31 mouse cellular contexts compared by ENCODE assay signal in the genomic region with DNA sequence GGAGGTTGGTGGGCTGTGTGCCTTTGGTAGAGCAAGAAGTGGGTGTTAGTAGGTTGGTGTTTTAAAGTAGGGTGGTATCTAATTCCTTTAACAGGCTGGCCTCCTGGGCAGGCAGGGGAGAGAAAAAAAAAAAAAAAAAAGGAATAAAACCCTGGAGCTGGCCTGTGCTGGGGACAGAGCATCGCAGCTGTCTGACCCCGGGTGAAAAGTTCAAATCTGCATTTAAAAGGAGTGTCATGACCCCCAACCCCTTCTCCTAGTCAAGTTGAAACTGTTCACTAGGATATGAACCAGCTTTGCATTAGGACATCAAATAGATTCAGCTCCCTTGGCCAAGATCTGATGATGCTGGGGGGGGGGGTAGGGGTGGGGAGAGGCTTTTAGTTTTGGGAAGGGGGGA.
DNase-seq lines count a peak whose midpoint lies in the region; ATAC-seq and TF ChIP-seq lines count a peak whose summit lies in the region.
"Had no signal": no experiment of that assay in that cellular context is flagged by ENCODE, and none has a peak within 500 bp of the region (broad histone marks: within the 10 kb centered on the region; RNA-seq: fewer than 3 reads in every experiment).

No protein-coding gene starts in this region.

- no peaks in the 10 kb centered on the region for H3K9me3 ChIP-seq in hindbrain, embryonic 10.5 days
- H3K9me3 ChIP-seq in hindbrain, embryonic 11.5 days (ENCODE audit: control insufficient read depth, low read length) = no peaks in the 10 kb centered on the region
- H3K9me3 ChIP-seq in ES-Bruce4 (replicated peaks; ENCODE audit: control insufficient read depth, insufficient read depth, low read length, poor library complexity, severe bottlenecking) = no peaks in the 10 kb centered on the region
- H3K9me3 ChIP-seq in limb, embryonic 10.5 days (replicated peaks) = no peaks in the 10 kb centered on the region
- H3K9me3 ChIP-seq: hindbrain, embryonic 12.5 days; intestine, embryonic 15.5 days; limb, embryonic 15.5 days; liver, embryonic 13.5 days; neural tube, embryonic 12.5 days had no signal

- no peak for TF ChIP-seq POLR2A in ES-Bruce4 (IDR thresholded peaks at IDR 0.05; ENCODE audit: insufficient read depth, low read length)

- TF ChIP-seq CTCF in ES-Bruce4 (IDR thresholded peaks at IDR 0.05; ENCODE audit: low read depth, low read length) = no peak

- no peak for ATAC-seq in hindbrain, embryonic 11.5 days (ENCODE audit: low FRiP score)
- ATAC-seq in megakaryocyte, adult 5-6 weeks (ENCODE audit: poor library complexity, severe bottlenecking) = no peak
- ATAC-seq: activated CD4-positive, CD25-positive, alpha-beta regulatory T cell, adult 4 months; forebrain, embryonic 14.5 days; hindbrain, postnatal 0 days; intestine, embryonic 15.5 days; lung, postnatal 0 days had no signal

- DNase-seq in hindbrain, embryonic 10.5 days (ENCODE audit: low spot score) = peak; percentile 67
- no peak for DNase-seq in hindbrain, embryonic 11.5 days (ENCODE audit: low spot score)
- peak; percentile 93 for DNase-seq in R1 (ENCODE audit: low read depth, low spot score)
- DNase-seq in limb, embryonic 10.5 days (ENCODE audit: low spot score) = no peak
- no peak for DNase-seq in cerebellum, postnatal 10 days
- no peak for DNase-seq in gastrocnemius, adult 18-20 months (ENCODE audit: low spot score)
- DNase-seq: adrenal gland, adult 8-10 months; cerebellum, adult 2 months; cerebellum, postnatal 25 days; gastrocnemius, adult 2 months; heart, postnatal 14 days; kidney, adult 2 months; layer of hippocampus, postnatal 36 days; liver, embryonic 13.5 days; lung, adult 18-20 months; lung, postnatal 4 days; right cerebral cortex, adult 18-20 months; right cerebral cortex, postnatal 4 days; thymus, adult 2 months; thymus, postnatal 4 days had no signal

- 2% methylated on average over 2 of the region's 2 CpGs for WGBS in hindbrain, embryonic 10.5 days
- WGBS in hindbrain, embryonic 11.5 days = 0% methylated on average over 2 of the region's 2 CpGs
- 7% methylated on average over 2 of the region's 2 CpGs for WGBS in limb, embryonic 10.5 days

- H3K4me1 ChIP-seq in hindbrain, embryonic 10.5 days (replicated peaks) = peaks cover 100% of the 10 kb centered on the region
- H3K4me1 ChIP-seq in hindbrain, embryonic 11.5 days (replicated peaks; ENCODE audit: control insufficient read depth, insufficient read depth, low read length) = peaks cover 40% of the 10 kb centered on the region
- H3K4me1 ChIP-seq in ES-Bruce4 (ENCODE audit: control insufficient read depth, insufficient read depth, low read length) = peaks cover 35% of the 10 kb centered on the region
- peaks cover 100% of the 10 kb centered on the region for H3K4me1 ChIP-seq in limb, embryonic 10.5 days

- no peak overlapping the region for H3K9ac ChIP-seq in hindbrain, embryonic 11.5 days (ENCODE audit: low read depth, low read length)
- H3K9ac ChIP-seq in ES-Bruce4 (ENCODE audit: low read depth, poor library complexity, severe bottlenecking) = no peak overlapping the region
- H3K9ac ChIP-seq: hindbrain, embryonic 12.5 days; intestine, embryonic 15.5 days; limb, embryonic 15.5 days; liver, embryonic 13.5 days; neural tube, embryonic 12.5 days had no signal

- H3K4me2 ChIP-seq in hindbrain, embryonic 11.5 days (replicated peaks; ENCODE audit: low read depth, low read length) = no peak overlapping the region
- H3K4me2 ChIP-seq: hindbrain, embryonic 12.5 days; intestine, embryonic 15.5 days; limb, embryonic 15.5 days; liver, embryonic 13.5 days had no signal

- peak overlapping the region; percentile 33 for H3K4me3 ChIP-seq in hindbrain, embryonic 10.5 days
- H3K4me3 ChIP-seq in hindbrain, embryonic 11.5 days (ENCODE audit: low read depth, low read length) = no peak overlapping the region
- H3K4me3 ChIP-seq in ES-Bruce4 (ENCODE audit: low read depth, low read length) = no peak overlapping the region
- H3K4me3 ChIP-seq in limb, embryonic 10.5 days = peak overlapping the region; percentile 33
- H3K4me3 ChIP-seq: gastrocnemius, adult 2 months; hindbrain, embryonic 12.5 days; intestine, embryonic 15.5 days; limb, embryonic 15.5 days; liver, embryonic 13.5 days; myocyte; neural tube, embryonic 12.5 days had no signal

- TF ChIP-seq EP300 in ES-Bruce4 (IDR thresholded peaks at IDR 0.05; ENCODE audit: insufficient read depth, low read depth, low read length) = peak; percentile 84

- no peaks in the 10 kb centered on the region for H3K27me3 ChIP-seq in hindbrain, embryonic 10.5 days (ENCODE audit: insufficient read depth, poor library complexity, severe bottlenecking)
- H3K27me3 ChIP-seq in hindbrain, embryonic 11.5 days (ENCODE audit: control insufficient read depth, insufficient read depth, low read length) = no peaks in the 10 kb centered on the region
- H3K27me3 ChIP-seq in ES-Bruce4 (ENCODE audit: control insufficient read depth, insufficient read depth, low read length, poor library complexity, severe bottlenecking) = no peaks in the 10 kb centered on the region
- no peaks in the 10 kb centered on the region for H3K27me3 ChIP-seq in limb, embryonic 10.5 days (ENCODE audit: low read depth, poor library complexity, severe bottlenecking)
- H3K27me3 ChIP-seq: intestine, embryonic 15.5 days; limb, embryonic 15.5 days; liver, embryonic 13.5 days; neural tube, embryonic 12.5 days had no signal

- peak overlapping the region; percentile 81 for H3K27ac ChIP-seq in hindbrain, embryonic 10.5 days
- H3K27ac ChIP-seq in hindbrain, embryonic 11.5 days (ENCODE audit: low read depth, low read length) = no peak overlapping the region
- H3K27ac ChIP-seq in ES-Bruce4 (ENCODE audit: insufficient read depth, low read length) = no peak overlapping the region
- H3K27ac ChIP-seq in limb, embryonic 10.5 days = peak overlapping the region; percentile 68
- H3K27ac ChIP-seq: gastrocnemius, adult 2 months; hindbrain, embryonic 12.5 days; hindbrain, postnatal 0 days; intestine, embryonic 15.5 days; limb, embryonic 15.5 days; liver, embryonic 13.5 days; neural tube, embryonic 12.5 days had no signal

- H3K36me3 ChIP-seq in hindbrain, embryonic 10.5 days = no peaks in the 10 kb centered on the region
- H3K36me3 ChIP-seq in hindbrain, embryonic 11.5 days (ENCODE audit: control insufficient read depth, insufficient read depth, low read length) = no peaks in the 10 kb centered on the region
- H3K36me3 ChIP-seq in ES-Bruce4 (ENCODE audit: control insufficient read depth, insufficient read depth, low read length, poor library complexity, severe bottlenecking) = no peaks in the 10 kb centered on the region
- no peaks in the 10 kb centered on the region for H3K36me3 ChIP-seq in limb, embryonic 10.5 days
- H3K36me3 ChIP-seq: hindbrain, embryonic 12.5 days; intestine, embryonic 15.5 days; limb, embryonic 15.5 days; liver, embryonic 13.5 days; neural tube, embryonic 12.5 days had no signal

Comparison
In these comparisons a context has a peak if more than half of its experiments do, and no peak if none do; other contexts are left out.
1. DNase-seq: peak in hindbrain, embryonic 10.5 days (single experiment) and R1 (single experiment); none in hindbrain, embryonic 11.5 days (single experiment), limb, embryonic 10.5 days (single experiment), cerebellum, postnatal 10 days (0 of 2) and gastrocnemius, adult 18-20 months (single experiment).
2. H3K27ac ChIP-seq: peak in hindbrain, embryonic 10.5 days (single experiment) and limb, embryonic 10.5 days (single experiment); none in hindbrain, embryonic 11.5 days (single experiment) and ES-Bruce4 (single experiment).
3. H3K4me3 ChIP-seq: peak in hindbrain, embryonic 10.5 days (single experiment) and limb, embryonic 10.5 days (single experiment); none in hindbrain, embryonic 11.5 days (single experiment) and ES-Bruce4 (single experiment).